Mouse (Mus musculus) ES-E14 (cell line): ENCODE results near the gene Cdc42bpg.
"Not testable (repeated sequence)": the region's sequence is repeated elsewhere in the genome, so short reads cannot be mapped to it uniquely, and the experiment has no call there.

Experiments
- MAFK ChIP-seq: IDR thresholded peaks from 2 replicates; pipeline ENCODE4 v1.6.1; 2014; ENCODE audit warnings: mild to moderate bottlenecking, low read depth, low read length, inconsistent platforms; ENCODE audit not compliant: insufficient read depth
- ZC3H11A ChIP-seq: IDR thresholded peaks from 2 replicates; pipeline ENCODE4 v1.6.1; 2012; ENCODE audit warnings: low read depth, mild to moderate bottlenecking, inconsistent platforms, low read length, borderline replicate concordance
- ZNF384 ChIP-seq: IDR thresholded peaks from 2 replicates; pipeline ENCODE4 v1.6.1; 2012; ENCODE audit warnings: low read depth, low read length, inconsistent platforms

DNA sequence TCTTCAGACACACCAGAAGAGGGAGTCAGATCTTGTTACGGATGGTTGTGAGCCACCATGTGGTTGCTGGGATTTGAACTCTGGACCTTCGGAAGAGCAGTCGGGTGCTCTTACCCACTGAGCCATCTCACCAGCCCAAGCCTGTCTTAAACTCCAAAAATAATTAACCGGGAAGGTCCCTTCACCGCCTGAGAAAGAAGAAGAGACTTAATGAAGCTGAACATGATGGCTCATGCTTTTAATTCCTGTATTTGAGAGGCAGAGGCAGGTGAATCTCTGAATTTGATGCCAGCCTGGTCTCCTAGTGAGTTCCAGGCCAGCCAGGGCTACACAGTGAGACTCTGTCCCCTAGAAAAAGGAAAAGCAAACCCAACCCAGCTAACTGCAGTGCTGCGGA, 15.5 kb upstream of the Cdc42bpg start:
- not testable (repeated sequence) for TF ChIP-seq ZNF384, ZC3H11A, MAFK
